Mouse (Mus musculus) mature B cell (primary cell): ENCODE measurements around the gene Ulk4.

Experiments
- in situ Hi-C: fragments of 300-500 bp; cut with MboI; formaldehyde crosslinking; loops from 2 replicates; pipeline ENCODE4 v1.14.3; 2019

The Ulk4 gene

GRCm38 (mm10) chr9:121019932-121020331 is 257.1 kb downstream of the Ulk4 start:
- in situ Hi-C loops: no loop called here

- in situ Hi-C loops: no loop called here
Measured at GRCm38 (mm10) chr9:121018524-121019315, 258.3 kb downstream of the Ulk4 start.

- in situ Hi-C loops: no loop called here
Measured at GRCm38 (mm10) chr9:121015810-121016502, 261.0 kb downstream of the Ulk4 start.

- in situ Hi-C loops: no loop called here
Measured at GRCm38 (mm10) chr9:121011540-121011939, 265.5 kb downstream of the Ulk4 start.

- in situ Hi-C loops: no loop called here
Measured at GRCm38 (mm10) chr9:121010544-121010943, 266.5 kb downstream of the Ulk4 start.

GRCm38 (mm10) chr9:121005961-121006360 is 271.0 kb downstream of the Ulk4 start:
- in situ Hi-C loops: no loop called here

- in situ Hi-C loops: no loop called here
Measured at GRCm38 (mm10) chr9:121001681-121002540, 275.1 kb downstream of the Ulk4 start.

GRCm38 (mm10) chr9:121000641-121001320 is 276.2 kb downstream of the Ulk4 start:
- in situ Hi-C loops: no loop called here

- in situ Hi-C loops: no loop called here
Measured at GRCm38 (mm10) chr9:120998696-120999095, 278.3 kb downstream of the Ulk4 start.

- in situ Hi-C loops: no loop called here
Measured at GRCm38 (mm10) chr9:120994223-120995155, 282.5 kb downstream of the Ulk4 start.

- in situ Hi-C loops: no loop called here
Measured at GRCm38 (mm10) chr9:120993004-120993403, 284.0 kb downstream of the Ulk4 start.

GRCm38 (mm10) chr9:120991801-120992200 is 285.2 kb downstream of the Ulk4 start:
- in situ Hi-C loops: no loop called here

- in situ Hi-C loops: no loop called here
Measured at GRCm38 (mm10) chr9:120989806-120990700, 286.9 kb downstream of the Ulk4 start.

GRCm38 (mm10) chr9:120988088-120988487 is 288.9 kb downstream of the Ulk4 start:
- in situ Hi-C loops: no loop called here

- in situ Hi-C loops: no loop called here
Measured at GRCm38 (mm10) chr9:120986994-120987393, 290.0 kb downstream of the Ulk4 start.

GRCm38 (mm10) chr9:120986255-120986654 is 290.7 kb downstream of the Ulk4 start:
- in situ Hi-C loops: no loop called here

- in situ Hi-C loops: no loop called here
Measured at GRCm38 (mm10) chr9:120985524-120985923, 291.5 kb downstream of the Ulk4 start.

GRCm38 (mm10) chr9:120985009-120985408 is 292.0 kb downstream of the Ulk4 start:
- in situ Hi-C loops: no loop called here

- in situ Hi-C loops: no loop called here
Measured at GRCm38 (mm10) chr9:120984509-120984908, 292.5 kb downstream of the Ulk4 start.

- in situ Hi-C loops: no loop called here
Measured at GRCm38 (mm10) chr9:120983849-120984248, 293.1 kb downstream of the Ulk4 start.
